Mouse (Mus musculus) cerebellum, adult 2 months (tissue): ENCODE measurements around the gene Snx5. TPM values are rescaled to one million over a fixed set of nuclear protein-coding genes. Genes with fewer than 3 reads are reported as not detected.

ENCODE experiments used
- DNase-seq, 2 experiments: peaks; one replicate each; pipeline ENCODE4 v3.0.0; 2021
- H3K27ac ChIP-seq: fragments of 200-500 bp; 2 replicates; pipeline ENCODE4 v1.5.1; 2012; ENCODE audit warnings: low read length, control low read depth, inconsistent platforms; ENCODE audit not compliant: insufficient read depth
- H3K27me3 ChIP-seq: fragments of 200-500 bp; 2 replicates; pipeline ENCODE4 v1.6.1; 2012; ENCODE audit warnings: inconsistent platforms, mild to moderate bottlenecking, low read length, moderate library complexity; ENCODE audit not compliant: control insufficient read depth, insufficient read depth
- H3K4me1 ChIP-seq: fragments of 200-500 bp; 2 replicates; pipeline ENCODE4 v1.6.1; 2011; ENCODE audit warnings: low read length; ENCODE audit not compliant: control insufficient read depth, insufficient read depth
- H3K4me3 ChIP-seq: fragments of 200-500 bp; replicated peaks from 2 replicates; pipeline ENCODE3; 2011; ENCODE audit warnings: mild to moderate bottlenecking, low read depth, low read length, control low read depth; ENCODE audit not compliant: insufficient read depth
- CTCF ChIP-seq: fragments of 200-500 bp; IDR thresholded peaks from 2 replicates; pipeline ENCODE4 v1.5.1; 2011; ENCODE audit warnings: low read depth, mild to moderate bottlenecking, control low read depth, low read length, moderate library complexity, borderline replicate concordance; ENCODE audit not compliant: insufficient read depth
- POLR2A ChIP-seq: fragments of 200-500 bp; IDR thresholded peaks from 2 replicates; pipeline ENCODE4 v1.6.1; 2011; ENCODE audit warnings: low read length, control low read depth, borderline replicate concordance; ENCODE audit not compliant: insufficient read depth
- WGBS: fragments of 180-500 bp; shearing (Covaris S2); methylation state at CpG from one replicate; pipeline ENCODE4 v1.1.7; 2018; 5-methylcytosine and 5-hydroxymethylcytosine counted together
- polyA plus RNA-seq: library from polyadenylated mRNA; depleted of rRNA; stranded (reverse); fragments of >200 nt; gene quantifications from 2 replicates; pipeline ENCODE4 v1.2.3, GENCODE M21; 2012

Gene Snx5
- polyA plus RNA-seq, 1 experiment: 76.9 TPM

- no peak for DNase-seq
- Histone ChIP-seq H3K27me3 (no peaks in the 10 kb centered on the region), H3K4me3 (no peak overlapping the region), H3K4me1 (no peaks in the 10 kb centered on the region), H3K27ac (no peak overlapping the region)
- WGBS: 92% methylated on average over 14 of the region's 14 CpGs
- TF ChIP-seq POLR2A: no peak
- TF ChIP-seq CTCF: no peak
Measured at GRCm38 (mm10) chr2:144229647-144230046, 41.1 kb downstream of the Snx5 start.

- Histone ChIP-seq H3K4me3 (no peak overlapping the region), H3K27ac (no peak overlapping the region), H3K27me3 (no peaks in the 10 kb centered on the region), H3K4me1 (no peaks in the 10 kb centered on the region)
- TF ChIP-seq POLR2A: no peak
- TF ChIP-seq CTCF: no peak
- WGBS: 79% methylated on average over 12 of the region's 12 CpGs
- DNase-seq: no peak
Measured at GRCm38 (mm10) chr2:144228521-144229346, 42.0 kb downstream of the Snx5 start.

DNA sequence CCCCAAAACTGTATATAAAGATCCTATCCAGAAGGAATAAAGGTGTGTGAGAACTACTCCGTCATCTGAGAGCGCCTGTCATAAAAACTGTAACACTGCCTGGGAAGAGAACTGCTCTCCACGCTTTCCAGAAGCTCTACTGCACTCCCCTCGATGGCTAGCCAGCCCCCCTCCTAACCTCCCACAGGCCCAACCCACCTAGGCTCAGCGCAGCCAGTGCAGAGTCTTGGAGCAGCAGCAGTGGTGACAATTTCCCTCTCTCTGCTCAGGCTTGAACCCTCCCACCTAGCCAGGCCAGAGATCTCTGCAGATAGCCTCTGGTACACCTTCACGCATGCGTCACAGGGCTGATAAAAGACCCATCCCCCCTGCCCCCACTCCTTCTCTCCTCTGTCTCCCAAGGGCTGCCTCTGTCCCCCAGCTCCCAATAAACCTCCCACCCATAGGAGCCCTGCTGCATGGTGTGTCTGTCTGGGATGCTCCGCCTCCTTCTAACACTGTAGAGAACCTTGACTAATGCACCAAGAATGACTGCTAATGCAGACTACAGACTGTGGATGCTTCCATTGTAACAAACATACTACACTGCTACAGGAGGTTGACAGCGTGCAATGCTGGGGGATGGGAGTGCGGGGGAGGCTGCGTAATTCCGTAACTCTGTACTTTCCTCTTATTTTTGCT, 43.7 kb downstream of the Snx5 start:
- no peak overlapping the region for H3K4me3 ChIP-seq
- H3K4me1 ChIP-seq: no peaks in the 10 kb centered on the region
- no peaks in the 10 kb centered on the region for H3K27me3 ChIP-seq
- TF ChIP-seq POLR2A (no peak), CTCF (no peak)
- no peak for DNase-seq
- no peak overlapping the region for H3K27ac ChIP-seq
- 83% methylated on average over 12 of the region's 12 CpGs for WGBS

- TF ChIP-seq CTCF: no peak
- TF ChIP-seq POLR2A: no peak
- Histone ChIP-seq H3K4me1 (no peaks in the 10 kb centered on the region), H3K27ac (no peak overlapping the region), H3K4me3 (no peak overlapping the region), H3K27me3 (no peaks in the 10 kb centered on the region)
- DNase-seq: no peak
- WGBS: 69% methylated on average over 12 of the region's 12 CpGs
Measured at GRCm38 (mm10) chr2:144224351-144224750, 46.4 kb downstream of the Snx5 start.

DNA sequence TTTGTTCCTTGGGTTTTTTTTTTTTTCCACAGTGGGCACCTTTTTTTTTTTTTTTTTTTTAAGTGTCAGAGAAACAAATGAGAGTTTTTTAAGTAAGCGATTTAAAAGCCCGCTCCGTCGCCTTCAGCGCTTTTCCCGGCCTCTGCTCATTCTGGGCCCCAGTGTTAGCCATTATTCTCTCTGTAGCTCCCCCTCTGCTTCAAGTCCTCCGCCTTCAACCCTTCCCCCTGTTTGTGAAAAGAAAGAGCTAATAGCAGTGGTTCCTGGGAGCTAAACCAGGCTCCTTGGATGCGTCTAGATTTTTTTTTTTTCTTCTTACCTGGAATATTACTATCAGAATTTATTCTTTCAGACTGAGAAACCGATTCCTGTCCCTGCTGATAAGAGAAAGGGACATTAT, 55.1 kb downstream of the Snx5 start:
- DNase-seq: no peak
- H3K27ac ChIP-seq: no peak overlapping the region
- 64% methylated on average over 9 of the region's 9 CpGs for WGBS

GRCm38 (mm10) chr2:144215195-144215594, 55.5 kb downstream of the Snx5 start:
- H3K4me1 ChIP-seq: no peaks in the 10 kb centered on the region
- H3K27ac ChIP-seq: no peak overlapping the region
- TF ChIP-seq CTCF (no peak), POLR2A (no peak)
- H3K27me3 ChIP-seq: no peaks in the 10 kb centered on the region
- no peak for DNase-seq
- 23% methylated on average over 7 of the region's 7 CpGs for WGBS
- H3K4me3 ChIP-seq: no peak overlapping the region

More for the DNA sequence above, 55.1 kb downstream of the Snx5 start:
- no peaks in the 10 kb centered on the region for H3K27me3 ChIP-seq
- TF ChIP-seq CTCF (no peak), POLR2A (no peak)
- H3K4me3 ChIP-seq: no peak overlapping the region
- H3K4me1 ChIP-seq: no peaks in the 10 kb centered on the region

DNA sequence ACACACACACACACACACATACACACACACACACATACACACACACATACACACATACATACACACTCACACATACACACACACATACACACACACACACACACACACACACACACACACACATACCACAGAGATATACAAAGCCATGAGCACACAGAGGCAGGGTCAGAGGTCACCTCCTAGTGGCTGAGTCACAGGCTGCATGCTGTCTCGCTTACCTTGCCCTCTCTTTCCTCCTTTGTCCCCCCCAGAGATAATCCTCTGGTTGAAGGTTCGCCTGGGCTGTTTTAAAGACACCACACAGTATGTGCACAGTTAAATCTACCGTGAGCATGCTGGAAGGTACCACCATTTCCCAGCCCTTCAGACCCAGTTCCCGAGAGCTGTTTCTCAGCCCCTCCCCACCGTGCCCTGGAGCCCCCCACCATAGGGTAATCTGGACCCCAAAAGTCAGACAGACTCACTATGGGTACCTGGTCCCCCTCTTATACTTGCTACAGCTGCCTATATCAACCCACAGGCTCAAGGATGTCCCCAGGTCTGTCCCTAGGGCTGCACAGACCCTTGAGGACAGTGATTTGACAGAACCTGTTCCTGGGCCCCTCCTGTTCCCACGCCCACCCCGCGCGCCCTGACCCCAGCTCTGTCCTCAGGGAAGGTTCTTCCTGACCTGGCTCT, 56.1 kb downstream of the Snx5 start:
- DNase-seq: no peak
- Histone ChIP-seq H3K4me1 (no peaks in the 10 kb centered on the region), H3K4me3 (no peak overlapping the region), H3K27ac (no peak overlapping the region), H3K27me3 (no peaks in the 10 kb centered on the region)
- WGBS: 72% methylated on average over 9 of the region's 9 CpGs
- TF ChIP-seq CTCF: no peak
- no peak for TF ChIP-seq POLR2A
